Mouse (Mus musculus): ENCODE measurements around the gene Cep128. TPM values are rescaled to one million over a fixed set of nuclear protein-coding genes. Genes with fewer than 3 reads are reported as not detected.

Cep128 gene
- total and polyA plus RNA-seq, 3 experiments = 12.7 to 40.1 (median 23.3) TPM

DNA sequence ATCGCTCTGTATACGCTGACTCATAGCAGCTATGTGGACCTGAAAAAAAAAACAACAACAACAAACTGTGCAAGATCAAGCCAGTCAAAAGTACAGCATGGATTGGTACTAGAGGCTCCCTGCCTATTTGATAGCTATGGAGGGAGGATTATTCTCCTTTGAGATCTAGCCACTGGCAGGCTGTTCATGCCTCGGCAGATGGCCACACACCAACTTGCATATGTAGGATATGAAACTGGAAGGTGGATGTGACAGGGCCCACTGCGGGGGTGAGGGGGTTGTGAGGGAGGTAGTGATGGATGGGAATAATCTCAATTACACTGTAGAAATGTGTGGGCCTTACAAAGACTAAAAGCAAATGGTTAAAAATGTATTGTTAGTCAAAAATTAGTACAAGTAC is 386.7 kb downstream of the Cep128 start:
- no peak overlapping the region for H3K4me3 ChIP-seq (ENCODE audit: control insufficient read depth in 1 of 2, insufficient read depth in 1 of 2, low read depth in 2 of 2, low read length in 2 of 2)
- H3K9me3 ChIP-seq (replicated peaks; ENCODE audit: insufficient read depth, low read length) = no peaks in the 10 kb centered on the region
- no peak overlapping the region for H3K27ac ChIP-seq (ENCODE audit: control insufficient read depth, low read depth, low read length)
- H3K36me3 ChIP-seq (ENCODE audit: control insufficient read depth in 1 of 2, insufficient read depth in 2 of 2, low read length in 2 of 2) = no peaks in the 10 kb centered on the region
- no peaks in the 10 kb centered on the region for H3K79me2 ChIP-seq (ENCODE audit: control insufficient read depth, insufficient read depth, low read length, poor library complexity)
- no peaks in the 10 kb centered on the region for H3K4me1 ChIP-seq (ENCODE audit: control insufficient read depth in 1 of 2, insufficient read depth in 2 of 2, low read length in 2 of 2)
- no peak overlapping the region for H3K9ac ChIP-seq (ENCODE audit: control insufficient read depth, low read depth, low read length, poor library complexity, severe bottlenecking)
- TF ChIP-seq MYC (IDR thresholded peaks at IDR 0.05; ENCODE audit: low read depth, low read length) (no peak), USF2 (IDR thresholded peaks at IDR 0.05; ENCODE audit: borderline replicate concordance in 1 of 2, insufficient read depth in 1 of 2, low read depth in 1 of 2, low read length in 2 of 2) (no peak)
- no peaks in the 10 kb centered on the region for H3K27me3 ChIP-seq (ENCODE audit: control insufficient read depth in 1 of 2, insufficient read depth in 2 of 2, low read length in 2 of 2)
- no peak for DNase-seq (ENCODE audit: low read depth, low spot score)

DNA sequence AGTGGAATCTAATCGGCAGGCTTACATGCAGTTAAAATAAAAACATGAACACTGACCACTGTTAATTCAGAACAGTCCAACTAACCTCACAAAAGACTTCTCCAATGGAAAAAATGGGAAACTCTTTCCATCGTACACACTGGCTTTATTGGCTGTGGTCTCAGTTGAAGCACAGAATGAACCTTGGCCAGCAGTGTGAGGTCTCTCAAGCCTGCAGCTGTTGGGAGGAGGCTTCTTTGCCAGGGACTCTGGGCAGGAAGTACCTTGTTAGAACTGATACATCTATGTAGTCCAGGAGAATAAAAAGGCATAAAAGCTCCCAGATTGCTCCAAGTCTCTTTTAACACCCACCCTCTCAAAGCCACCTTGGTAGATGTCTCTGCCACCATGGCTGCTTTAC is 390.9 kb downstream of the Cep128 start:
- H3K4me1 ChIP-seq (ENCODE audit: control insufficient read depth in 1 of 2, insufficient read depth in 2 of 2, low read length in 2 of 2) = no peaks in the 10 kb centered on the region
- no peak for TF ChIP-seq POLR2A (IDR thresholded peaks at IDR 0.05; ENCODE audit: control insufficient read depth in 1 of 2, insufficient read depth in 1 of 2, low read depth in 1 of 2, low read length in 2 of 2, poor library complexity in 1 of 2)
- no peak for TF ChIP-seq TBP (IDR thresholded peaks at IDR 0.05; ENCODE audit: low read depth, low read length)
- no peak for TF ChIP-seq MAFK (IDR thresholded peaks at IDR 0.05; ENCODE audit: borderline replicate concordance, low read depth, low read length)
- no peak for TF ChIP-seq EP300 (IDR thresholded peaks at IDR 0.05; ENCODE audit: low read depth in 1 of 2, low read length in 2 of 2)
- TF ChIP-seq POLR2AphosphoS5 (IDR thresholded peaks at IDR 0.05; ENCODE audit: borderline replicate concordance, low read depth, low read length) = no peak
- H3K36me3 ChIP-seq (ENCODE audit: control insufficient read depth in 1 of 2, insufficient read depth in 2 of 2, low read length in 2 of 2) = no peaks in the 10 kb centered on the region
- H3K79me2 ChIP-seq (ENCODE audit: control insufficient read depth, insufficient read depth, low read length, poor library complexity) = no peaks in the 10 kb centered on the region
- no peaks in the 10 kb centered on the region for H3K9me3 ChIP-seq (replicated peaks; ENCODE audit: insufficient read depth, low read length)
- no peaks in the 10 kb centered on the region for H3K27me3 ChIP-seq (ENCODE audit: control insufficient read depth in 1 of 2, insufficient read depth in 2 of 2, low read length in 2 of 2)
- H3K27ac ChIP-seq (ENCODE audit: control insufficient read depth, low read depth, low read length) = no peak overlapping the region
- no peak for DNase-seq (ENCODE audit: low read depth, low spot score)
- no peak overlapping the region for H3K4me3 ChIP-seq (ENCODE audit: control insufficient read depth in 1 of 2, insufficient read depth in 1 of 2, low read depth in 2 of 2, low read length in 2 of 2)
- H3K9ac ChIP-seq (ENCODE audit: control insufficient read depth, low read depth, low read length, poor library complexity, severe bottlenecking) = no peak overlapping the region

DNA sequence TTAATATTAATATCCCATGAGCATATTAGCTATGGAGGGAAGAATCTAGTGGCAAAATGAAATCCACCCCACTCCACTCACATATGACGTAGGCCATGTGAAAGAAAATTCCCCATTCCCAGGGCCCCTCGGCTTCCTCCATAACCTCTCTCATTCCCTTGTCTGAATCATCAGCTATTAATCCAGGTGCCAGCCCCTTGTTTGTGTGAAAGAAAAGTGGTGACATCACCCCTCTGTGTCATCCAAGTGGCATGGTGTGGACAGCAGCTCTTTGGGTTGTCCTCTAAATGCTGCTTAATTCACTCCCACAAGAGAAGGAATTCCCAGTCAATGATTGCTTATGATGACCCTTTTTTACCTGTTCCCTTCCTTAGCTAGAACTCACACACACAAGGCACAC is 396.4 kb downstream of the Cep128 start:
- no peaks in the 10 kb centered on the region for H3K4me1 ChIP-seq (ENCODE audit: control insufficient read depth in 1 of 2, insufficient read depth in 2 of 2, low read length in 2 of 2)
- H3K36me3 ChIP-seq (ENCODE audit: control insufficient read depth in 1 of 2, insufficient read depth in 2 of 2, low read length in 2 of 2) = no peaks in the 10 kb centered on the region
- H3K4me3 ChIP-seq (ENCODE audit: control insufficient read depth in 1 of 2, insufficient read depth in 1 of 2, low read depth in 2 of 2, low read length in 2 of 2) = no peak overlapping the region
- no peak overlapping the region for H3K9ac ChIP-seq (ENCODE audit: control insufficient read depth, low read depth, low read length, poor library complexity, severe bottlenecking)
- no peaks in the 10 kb centered on the region for H3K9me3 ChIP-seq (replicated peaks; ENCODE audit: insufficient read depth, low read length)
- H3K79me2 ChIP-seq (ENCODE audit: control insufficient read depth, insufficient read depth, low read length, poor library complexity) = no peaks in the 10 kb centered on the region
- no peaks in the 10 kb centered on the region for H3K27me3 ChIP-seq (ENCODE audit: control insufficient read depth in 1 of 2, insufficient read depth in 2 of 2, low read length in 2 of 2)
- no peak for DNase-seq (ENCODE audit: low read depth, low spot score)
- no peak overlapping the region for H3K27ac ChIP-seq (ENCODE audit: control insufficient read depth, low read depth, low read length)
- TF ChIP-seq RCOR1 (IDR thresholded peaks at IDR 0.05; ENCODE audit: low read depth, low read length) (no peak), GATA1 (IDR thresholded peaks at IDR 0.05; ENCODE audit: low read depth, low read length) (no peak), ETS1 (IDR thresholded peaks at IDR 0.05; ENCODE audit: low read depth, low read length) (no peak), CTCF (IDR thresholded peaks at IDR 0.05 in 2 of 3, conservative IDR thresholded peaks at IDR 0.05 in 1 of 3; ENCODE audit: control insufficient read depth in 1 of 3, insufficient read depth in 1 of 3, low read depth in 2 of 3, low read length in 3 of 3, poor library complexity in 1 of 3, severe bottlenecking in 1 of 3) (no peak), TCF12 (IDR thresholded peaks at IDR 0.05; ENCODE audit: low read depth, low read length) (no peak), MEF2A (IDR thresholded peaks at IDR 0.05; ENCODE audit: extremely low read depth, insufficient replicate concordance, low read depth, low read length, poor library complexity, severe bottlenecking) (no peak), POLR2AphosphoS5 (IDR thresholded peaks at IDR 0.05; ENCODE audit: borderline replicate concordance, low read depth, low read length) (no peak)
